Mouse (Mus musculus): ENCODE data around the gene Alg12. TPM values are rescaled to one million over a fixed set of nuclear protein-coding genes. Genes with fewer than 3 reads are reported as not detected.
"Not testable (repeated sequence)": the region's sequence is repeated elsewhere in the genome, so short reads cannot be mapped to it uniquely, and the experiment has no call there.

The Alg12 gene
- total RNA-seq, 2 experiments from 2014 or later, result 3.5 to 5.2 TPM

DNA sequence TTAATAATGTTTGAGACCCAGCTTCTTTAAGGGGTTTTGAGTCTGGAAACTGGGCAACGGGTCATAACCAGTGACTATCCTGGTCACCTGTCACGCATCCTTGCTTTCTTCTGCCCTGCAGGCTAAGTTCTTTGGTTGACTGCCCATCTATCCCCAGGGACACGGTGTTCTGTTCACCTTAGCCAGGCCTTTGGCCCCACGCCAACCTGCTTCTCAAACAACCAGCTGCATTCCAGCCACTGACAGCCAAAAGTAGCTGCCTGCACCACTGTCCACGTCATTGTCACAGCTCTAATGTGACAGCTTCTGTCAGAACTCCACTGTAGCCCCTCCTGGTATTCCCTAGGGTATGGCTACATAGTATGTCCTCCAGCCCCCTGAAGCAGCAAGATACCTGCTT lies 12.4 kb upstream of the Alg12 start:
- peak; percentile 68 for DNase-seq

DNA sequence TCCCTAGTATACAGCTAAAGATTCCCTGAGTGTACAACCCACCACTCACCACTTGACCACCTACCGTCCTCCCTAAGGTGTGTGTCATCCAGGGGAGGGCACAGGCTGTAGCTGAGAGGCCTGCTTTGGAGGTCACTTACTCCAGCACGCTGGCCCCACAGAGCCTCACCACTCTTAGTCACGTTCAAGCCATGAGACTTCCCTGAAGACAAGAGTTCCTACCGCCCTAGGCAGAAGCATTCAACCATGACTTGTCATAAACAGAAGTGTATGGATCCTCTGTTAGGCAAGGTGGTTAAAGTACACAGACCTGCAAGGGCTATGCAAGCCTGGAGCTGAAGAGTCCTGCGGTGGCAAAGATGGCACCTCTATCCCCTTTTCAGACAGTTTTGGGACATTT lies 11.6 kb upstream of the Alg12 start:
- DNase-seq, result no peak

DNA sequence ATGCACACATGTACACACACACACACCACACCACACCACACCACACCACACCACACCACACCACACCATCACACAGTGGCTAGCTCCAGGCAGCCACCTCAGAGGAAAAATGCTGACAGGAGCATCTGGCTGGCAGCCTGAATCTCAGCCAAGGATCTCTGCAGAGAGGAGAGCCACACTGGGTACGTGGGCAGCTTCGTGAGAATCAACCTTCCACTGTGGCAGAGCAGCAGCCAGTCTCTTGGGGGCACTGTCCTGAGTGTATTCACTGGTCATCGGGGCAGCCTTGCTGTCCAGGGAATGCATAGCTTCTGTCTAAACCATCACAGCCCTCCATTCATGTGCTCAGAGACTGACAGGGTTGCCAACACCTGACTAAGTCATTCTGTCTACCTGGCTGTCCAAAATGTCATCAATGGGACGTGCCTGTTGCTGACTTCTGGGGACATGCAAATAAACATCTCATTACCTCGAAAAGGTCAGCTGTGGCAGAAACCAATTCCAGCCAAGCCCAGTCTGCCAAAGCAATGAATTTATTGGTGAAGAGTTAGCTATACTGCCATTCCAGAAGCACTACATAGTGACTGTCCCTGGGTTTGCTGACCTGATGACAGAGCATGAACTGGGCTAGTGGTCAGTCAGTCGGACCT lies 10.8 kb upstream of the Alg12 start:
- peak; percentile 29 for DNase-seq

DNA sequence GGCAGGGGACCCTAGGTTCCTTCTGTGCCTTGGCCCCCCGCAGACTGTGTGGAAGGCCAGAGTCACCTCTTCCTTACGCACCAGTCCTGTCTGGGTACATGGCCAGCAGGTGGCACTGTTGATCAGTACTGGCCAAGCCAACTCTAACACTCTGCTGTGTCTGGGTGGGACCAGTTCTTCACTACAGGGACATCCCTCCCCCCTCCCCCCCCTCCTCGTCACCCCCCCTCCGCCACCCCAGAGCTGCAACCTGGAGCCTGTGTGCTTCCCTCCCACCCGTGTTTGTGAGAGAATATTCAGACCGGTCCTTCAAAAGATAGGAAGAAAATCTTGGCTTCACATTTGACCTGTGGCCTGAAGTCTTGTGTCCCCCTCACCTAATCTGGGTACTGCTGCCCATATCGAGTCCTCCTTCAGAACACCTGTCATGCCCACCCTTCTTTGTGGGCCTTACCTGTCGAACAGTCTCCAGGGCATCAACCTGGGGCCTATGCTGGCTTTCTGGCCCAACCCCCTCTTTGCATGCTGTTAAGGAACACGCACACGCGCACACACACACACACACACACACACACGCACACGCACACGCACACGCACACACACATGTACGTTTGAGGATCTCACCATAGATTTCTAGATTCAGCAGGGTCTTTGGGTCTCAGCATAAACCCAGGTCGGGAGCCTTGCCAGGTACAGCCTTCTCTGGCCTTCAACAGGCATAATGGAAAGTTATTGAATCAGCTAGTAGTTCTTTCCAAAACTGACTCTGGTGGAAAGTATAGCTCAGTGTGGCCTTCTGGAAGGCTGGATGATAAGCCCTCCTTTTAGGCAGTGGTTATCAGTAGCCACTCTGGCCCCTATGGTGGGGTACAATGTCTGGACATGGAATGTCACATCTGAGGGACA lies 9.9 kb upstream of the Alg12 start:
- peak; percentile 76 for DNase-seq

DNA sequence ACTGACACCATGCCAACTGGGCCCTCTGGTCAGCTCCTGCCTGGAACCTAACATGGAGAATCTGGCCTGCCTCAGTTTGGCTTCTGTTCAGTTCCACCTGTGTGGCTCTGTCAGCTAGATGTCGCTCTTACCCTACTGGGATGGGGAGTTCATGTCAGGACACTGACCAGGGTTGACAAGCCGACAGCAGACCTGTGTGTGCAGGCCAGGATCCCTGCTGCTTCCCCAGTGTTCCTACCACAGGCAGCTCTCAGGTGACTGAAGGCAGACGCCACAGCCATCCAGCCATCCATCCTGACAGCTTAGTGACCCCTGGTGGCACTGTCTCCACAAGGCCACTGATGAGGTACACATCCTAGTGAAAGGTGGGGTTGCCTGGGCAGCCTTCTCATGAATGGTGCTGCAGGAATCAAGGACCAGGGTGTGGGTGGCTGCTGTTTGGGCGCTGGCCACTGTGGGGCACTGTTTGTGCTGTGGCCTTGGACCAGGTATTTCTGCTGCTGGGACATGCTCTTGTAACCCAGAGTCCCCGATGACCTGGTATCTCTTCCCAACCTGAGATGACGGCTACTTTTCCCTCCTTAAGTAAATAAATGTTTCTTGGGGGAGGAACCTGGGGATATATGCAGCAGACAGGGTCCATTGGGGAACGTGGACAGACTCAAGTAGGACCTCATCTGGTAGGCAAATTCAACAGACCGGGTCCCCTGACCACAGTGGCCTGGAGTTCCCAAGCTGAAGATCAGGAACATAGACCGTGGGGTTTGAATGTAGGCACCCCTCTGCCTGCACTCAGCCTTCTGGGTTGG lies 9.1 kb upstream of the Alg12 start:
- peak; percentile 57 for DNase-seq

DNA sequence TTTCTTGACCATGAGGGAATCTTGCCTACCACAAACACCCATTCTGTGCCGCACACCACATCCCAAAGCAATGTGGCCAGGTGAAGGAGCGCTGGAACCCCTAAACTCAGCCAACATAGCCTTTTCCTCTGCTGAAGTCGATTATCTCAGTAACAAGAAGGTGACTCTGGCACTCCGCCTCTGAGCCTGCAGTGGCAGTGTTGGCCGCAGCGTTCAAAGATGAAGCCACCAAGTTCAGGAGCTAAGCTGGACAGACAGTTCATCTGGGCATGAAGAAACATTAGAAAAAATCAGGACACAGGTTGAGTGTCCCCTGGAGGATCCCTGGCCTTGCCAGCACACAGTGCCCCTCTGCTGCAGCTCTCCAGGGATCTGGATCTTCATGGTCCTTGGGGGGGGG lies 8.3 kb upstream of the Alg12 start:
- no peak for DNase-seq

DNA sequence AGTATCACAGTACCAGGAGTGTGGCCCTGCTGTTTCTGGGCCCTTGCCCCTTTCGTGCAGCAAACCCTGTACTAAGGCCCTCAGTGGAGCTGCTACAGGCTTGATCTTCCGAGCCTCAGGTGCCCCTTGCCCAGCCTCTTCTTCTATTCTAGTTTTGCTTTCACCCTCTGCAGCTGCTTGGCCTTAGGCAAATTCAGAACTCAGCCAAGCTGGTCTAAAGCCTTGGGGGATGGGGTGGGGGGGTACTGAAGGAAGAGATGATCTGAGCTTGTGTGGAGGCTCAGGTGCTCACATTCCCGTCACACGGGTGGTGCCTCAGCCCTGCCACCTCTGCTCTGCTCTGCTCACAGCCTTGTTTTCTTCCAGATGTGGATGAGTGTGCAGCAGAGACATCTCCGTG lies 4.3 kb upstream of the Alg12 start:
- DNase-seq, result no peak

DNA sequence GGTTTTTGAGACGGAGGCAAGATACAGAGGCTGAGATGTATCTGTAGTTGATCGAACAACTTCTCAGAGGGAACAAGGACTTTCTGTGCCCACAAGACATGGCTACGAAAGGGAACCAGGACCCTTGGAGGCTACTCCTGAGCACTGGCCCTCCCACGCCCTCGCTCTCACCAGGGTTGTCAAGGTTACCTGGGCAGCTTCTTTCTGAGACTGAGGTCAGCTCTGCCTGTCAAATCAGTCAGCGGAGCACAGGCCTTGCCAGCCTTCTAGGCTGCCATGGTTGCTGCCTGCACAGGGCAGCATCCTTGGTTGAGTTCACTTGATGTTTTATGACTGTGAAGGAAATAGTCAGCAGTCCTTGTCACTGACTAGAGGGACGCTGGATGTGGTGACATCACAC lies 3.4 kb upstream of the Alg12 start:
- no peak for DNase-seq

DNA sequence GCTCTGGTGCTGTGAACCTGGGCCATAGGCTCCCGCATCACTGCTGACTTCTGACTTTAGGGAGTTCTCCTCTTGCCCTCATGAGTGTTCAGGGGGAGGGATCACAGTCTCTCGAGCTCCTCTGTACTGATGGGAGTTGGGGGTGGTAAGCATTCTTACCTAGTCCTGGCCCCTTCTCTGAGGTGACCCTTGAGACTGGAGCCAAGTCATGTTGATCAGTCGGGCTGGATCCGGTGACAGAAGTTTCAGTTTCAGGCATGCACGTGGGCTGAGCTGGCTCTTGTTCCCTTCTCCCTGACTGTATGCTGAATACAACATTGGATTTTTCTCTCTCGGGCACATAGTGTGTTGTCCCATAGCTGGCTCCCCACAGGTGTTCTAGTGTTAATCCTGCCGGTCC lies 2.3 kb upstream of the Alg12 start:
- no peak for DNase-seq

DNA sequence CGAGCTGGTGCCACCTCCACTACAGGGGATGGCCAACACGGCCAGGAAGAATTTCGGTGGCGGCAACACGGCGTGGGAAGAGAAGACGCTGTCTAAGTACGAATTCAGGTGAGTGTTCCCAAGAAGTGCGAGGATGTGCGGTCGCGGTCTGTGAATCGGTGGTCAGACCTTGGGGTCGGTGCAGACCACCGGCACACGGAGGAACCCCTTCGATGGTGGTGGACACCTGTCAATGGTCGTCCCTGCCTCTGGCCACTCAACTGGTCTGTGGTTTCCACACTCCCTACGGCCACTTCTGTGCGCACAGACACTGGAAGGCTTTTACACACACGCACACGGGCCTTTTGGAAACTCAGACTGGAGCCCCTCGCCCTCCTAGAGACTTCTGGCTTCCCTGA lies 787 bp upstream of the Alg12 start:
- no peak for DNase-seq

DNA sequence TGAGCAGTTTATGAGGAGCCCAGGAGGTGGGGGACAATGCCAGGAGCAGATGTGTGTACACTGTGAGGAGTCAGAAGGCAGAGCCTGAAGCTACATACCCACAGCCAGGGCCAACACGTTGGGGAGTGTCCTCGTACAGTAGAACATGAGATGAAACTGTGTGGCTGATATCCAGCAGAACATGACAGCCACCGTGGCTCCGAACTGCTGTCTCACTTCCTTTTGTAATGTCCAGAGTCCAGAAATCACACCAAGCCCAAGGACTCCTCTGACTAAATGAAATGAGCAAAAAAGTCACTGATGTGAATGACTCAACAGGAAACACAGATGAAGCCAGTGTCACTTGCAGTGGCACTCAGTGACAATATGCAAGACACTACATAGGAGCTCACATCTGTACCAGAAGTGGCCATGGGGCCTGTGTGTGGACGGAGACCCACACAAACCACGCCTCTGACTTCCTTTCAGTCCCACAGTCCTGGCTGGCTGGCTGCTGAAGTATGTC lies 3.9 kb downstream of the Alg12 start:
- no peak for DNase-seq

DNA sequence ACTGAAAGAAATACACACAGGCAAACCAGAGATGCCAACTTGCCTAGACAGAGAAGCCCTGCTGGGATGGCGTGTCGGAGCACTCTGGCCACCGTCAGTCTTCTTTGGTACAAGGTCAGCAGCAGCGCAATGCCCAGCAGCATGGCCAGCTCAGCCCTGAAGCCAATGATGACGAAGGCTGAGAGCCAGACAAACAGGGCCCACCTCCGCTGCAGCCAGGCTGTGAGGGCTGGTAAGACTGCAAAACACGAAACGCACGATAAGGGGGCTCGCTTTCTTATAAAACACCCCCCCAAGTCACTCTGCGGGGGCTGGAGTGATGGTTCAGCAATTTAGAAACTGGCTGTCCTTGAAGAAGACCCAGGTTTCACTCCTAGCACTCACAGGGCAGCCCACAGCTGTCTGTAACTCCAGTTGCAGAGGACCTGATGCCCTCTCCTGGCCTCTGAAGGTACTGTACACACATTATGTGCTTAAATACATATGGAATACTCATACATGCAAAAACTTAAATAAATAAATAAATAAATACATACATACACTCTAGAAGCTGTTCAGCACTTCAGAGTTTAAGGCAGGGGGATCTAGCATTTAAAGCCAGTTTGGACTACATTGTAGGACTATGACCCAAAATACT lies 4.6 kb downstream of the Alg12 start:
- DNase-seq, result no peak

DNA sequence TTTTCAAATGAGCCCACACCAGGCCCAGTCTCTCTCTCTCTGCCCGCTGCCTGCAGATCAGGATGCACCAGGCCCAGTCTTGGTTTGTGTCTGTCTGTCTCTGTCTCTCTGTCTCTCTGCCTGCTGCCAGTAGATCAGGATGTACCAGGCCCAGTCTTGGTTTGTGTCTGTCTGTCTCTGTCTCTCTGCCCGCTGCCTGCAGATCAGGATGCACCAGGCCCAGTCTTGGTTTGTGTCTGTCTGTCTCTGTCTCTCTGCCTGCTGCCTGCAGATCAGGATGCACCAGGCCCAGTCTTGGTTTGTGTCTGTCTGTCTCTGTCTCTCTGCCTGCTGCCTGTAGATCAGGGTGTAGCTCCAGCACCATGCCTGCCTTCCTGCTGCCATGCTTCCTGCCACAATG lies 5.2 kb downstream of the Alg12 start:
- not testable (repeated sequence) for DNase-seq

DNA sequence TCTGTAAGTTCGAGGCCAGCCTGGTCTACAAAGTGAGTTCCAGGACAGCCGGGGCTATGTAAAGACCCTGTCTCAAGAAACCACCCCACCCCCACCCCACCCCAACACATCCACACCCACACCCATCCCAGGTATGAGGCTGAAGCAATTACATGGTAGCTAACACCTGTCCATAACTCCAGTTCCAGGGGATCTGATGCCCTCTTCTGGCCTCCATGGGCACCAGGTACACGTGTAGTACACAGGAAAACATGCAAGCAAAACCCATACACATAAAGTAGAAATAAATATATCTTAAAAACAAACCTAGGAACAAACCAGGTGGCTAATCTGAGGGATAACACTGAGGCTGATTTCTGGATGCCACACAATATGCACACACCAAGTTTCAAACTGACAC lies 5.9 kb downstream of the Alg12 start:
- DNase-seq, result no peak

DNA sequence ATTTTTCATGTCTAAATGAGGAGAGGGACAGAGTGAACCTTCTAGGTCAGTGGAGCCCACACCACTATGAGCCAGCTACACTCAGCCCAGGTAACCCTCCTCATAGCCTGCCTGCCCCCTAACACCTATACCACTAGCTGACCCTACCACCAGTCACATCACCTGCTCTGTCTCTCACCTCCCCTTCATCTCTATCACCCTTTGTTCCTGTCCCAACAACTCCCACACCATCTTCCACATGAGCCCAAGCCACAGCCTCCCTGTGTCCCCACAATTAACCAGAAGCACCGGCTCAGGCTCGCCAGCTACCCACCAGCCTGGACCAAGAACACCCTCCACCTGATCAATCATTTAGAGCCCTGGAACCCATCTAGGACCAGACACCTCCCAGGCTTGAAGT lies 8.7 kb downstream of the Alg12 start:
- no peak for DNase-seq

DNA sequence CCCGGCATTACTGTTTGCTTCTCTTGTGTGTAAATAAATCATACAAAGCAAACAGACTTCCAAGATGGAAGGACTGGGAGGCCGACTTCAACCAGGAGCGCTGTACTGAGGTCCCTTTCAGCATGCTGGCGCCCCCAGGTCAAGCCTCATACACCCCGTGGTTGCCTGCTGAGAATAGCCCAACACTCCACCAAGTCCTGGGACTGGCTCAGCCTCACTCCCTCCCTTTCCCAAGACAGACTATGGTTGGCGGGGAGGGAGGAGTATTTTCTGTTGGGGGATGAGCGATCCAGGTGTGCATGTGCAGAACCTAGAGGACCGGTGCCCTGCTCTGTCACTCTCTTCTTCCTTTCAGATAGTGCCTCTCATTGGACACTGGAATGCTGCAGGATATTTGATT lies 11.0 kb downstream of the Alg12 start:
- no peak for DNase-seq

DNA sequence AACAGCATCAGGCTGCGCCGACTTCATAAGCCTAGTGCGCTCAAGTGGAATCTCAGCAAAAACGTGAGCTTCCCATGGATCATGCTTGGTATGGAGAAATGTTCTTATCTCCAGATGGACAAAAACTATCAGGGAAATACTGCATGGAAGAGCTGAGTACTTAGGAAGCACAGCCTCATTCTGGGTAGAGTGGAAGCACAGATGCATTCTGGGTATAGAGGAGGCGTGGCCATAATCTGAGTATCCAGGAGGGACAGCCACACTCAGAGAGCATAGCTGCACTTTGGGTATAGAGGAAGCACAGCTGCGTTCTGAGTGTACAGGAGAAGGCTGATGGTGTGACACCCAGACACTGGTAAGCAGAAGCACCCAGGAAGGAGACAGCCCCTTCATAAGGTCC lies 16.8 kb downstream of the Alg12 start:
- DNase-seq, result no peak

DNA sequence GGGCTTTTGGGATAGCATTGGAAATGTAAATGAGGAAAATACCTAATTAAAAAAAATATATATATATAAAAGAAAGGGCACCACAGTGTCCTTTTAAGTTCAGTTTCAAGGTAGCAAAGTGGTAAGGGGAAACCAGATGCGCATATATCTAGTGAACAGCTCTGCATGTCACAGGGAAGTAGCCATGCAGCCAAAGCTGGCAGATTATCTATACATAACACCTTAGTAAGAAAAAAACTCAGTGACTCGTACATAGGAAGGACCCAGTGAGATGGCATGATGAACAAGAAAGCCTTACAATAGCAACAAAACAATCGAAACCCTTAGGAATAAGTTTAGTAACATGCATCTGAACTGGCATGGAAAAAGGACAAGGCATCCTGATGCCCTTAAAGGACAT lies 17.2 kb downstream of the Alg12 start:
- no peak for DNase-seq

DNA sequence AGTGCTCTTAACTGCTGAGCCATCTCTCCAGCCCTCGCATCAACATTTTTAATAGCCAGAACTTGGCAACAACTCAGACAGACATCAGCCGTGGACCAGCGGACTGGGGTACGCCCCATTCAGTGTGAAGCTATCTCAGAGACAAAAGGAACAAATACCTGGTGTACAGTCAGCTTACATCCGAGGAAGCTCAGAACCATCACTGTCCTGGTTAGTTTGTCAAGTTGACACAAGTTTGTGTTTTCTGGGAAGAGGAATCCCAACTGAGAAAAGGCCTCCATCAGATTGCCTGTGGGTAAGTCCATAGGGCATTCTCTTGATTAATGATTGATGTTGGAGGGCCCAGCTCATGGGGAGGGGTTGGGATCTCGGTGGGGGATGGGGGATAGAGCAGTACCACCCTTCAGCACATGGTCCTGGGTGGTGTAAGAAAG lies 18.2 kb downstream of the Alg12 start:
- no peak for DNase-seq

DNA sequence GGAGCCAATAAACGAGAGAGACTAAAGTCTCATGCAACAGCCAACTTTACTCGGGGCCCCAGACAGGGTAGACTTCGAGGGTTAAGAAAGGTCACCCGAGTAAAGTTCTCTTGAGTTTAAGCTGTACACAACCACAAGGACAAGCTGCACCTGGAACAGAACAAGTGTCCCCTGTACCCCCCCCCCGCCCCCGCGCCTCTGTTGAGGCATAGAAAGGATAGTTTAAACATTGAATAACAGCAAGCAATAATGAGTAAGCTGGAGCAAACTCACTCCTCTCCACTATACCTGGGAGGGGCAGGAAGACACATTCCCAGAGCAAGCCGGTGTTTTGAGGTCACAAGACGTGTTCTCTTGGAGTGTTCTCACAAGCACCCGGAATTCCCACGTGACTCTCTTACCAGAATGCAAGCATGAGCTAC lies 19.2 kb downstream of the Alg12 start:
- no peak for DNase-seq

DNA sequence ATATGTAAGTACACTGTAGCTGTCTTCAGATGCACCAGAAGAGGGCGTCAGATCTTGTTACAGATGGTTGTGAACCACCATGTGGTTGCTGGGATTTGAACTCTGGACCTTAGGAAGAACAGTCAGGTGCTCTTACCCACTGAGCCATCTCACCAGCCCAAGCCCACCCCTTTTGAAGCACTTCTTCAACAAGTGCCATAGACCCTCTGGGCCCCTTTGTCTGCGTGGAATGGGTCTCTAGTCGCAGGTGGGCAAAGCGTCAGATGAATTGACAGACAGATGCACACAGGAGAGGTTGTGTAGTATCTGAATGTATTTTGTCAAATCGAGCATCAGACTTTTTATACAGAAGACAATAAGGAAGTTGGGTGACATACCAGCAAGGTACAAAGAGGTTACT lies 24.4 kb downstream of the Alg12 start:
- DNase-seq, result not testable (repeated sequence)

Data from gastrocnemius, postnatal 25 days (tissue).